Mouse (Mus musculus): Measurements from ENCODE around the gene Efna5. TPM values are rescaled to one million over a fixed set of nuclear protein-coding genes. Genes with fewer than 3 reads are reported as not detected.

Efna5 gene
- polyA plus RNA-seq, 1 experiment from 2014 or later = 17.3 TPM

DNA sequence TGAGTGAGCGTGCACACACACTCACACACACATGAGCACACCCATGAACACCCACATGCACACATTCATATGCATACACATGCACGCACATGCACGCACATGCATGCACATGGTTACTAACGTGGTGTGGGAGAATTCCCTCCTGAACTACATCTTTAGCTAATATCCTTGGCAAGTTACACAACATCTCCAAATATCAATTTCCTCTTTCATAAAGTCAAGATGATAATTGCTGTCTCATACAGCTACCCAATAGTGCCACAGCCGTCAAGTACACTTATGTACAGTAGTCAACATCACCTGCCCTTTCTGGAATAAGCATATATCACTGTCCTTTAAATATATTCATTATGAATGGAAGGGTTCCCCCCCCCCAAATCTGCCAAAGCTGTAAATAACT, 61.2 kb downstream of the Efna5 start:
- H3K4me1 ChIP-seq (replicated peaks; ENCODE audit: insufficient read depth, low read length) = 0 out of 2 replicates have a peak, but pooled peaks cover 3% of the 10 kb centered on the region
- WGBS = 95% methylated on average over 5 of the region's 5 CpGs
- ATAC-seq (replicated peaks; ENCODE audit: low FRiP score, low read depth) = no peak
- no peak overlapping the region for H3K4me3 ChIP-seq (replicated peaks; ENCODE audit: low read depth, low read length)
- no peaks in the 10 kb centered on the region for H3K9me3 ChIP-seq (replicated peaks; ENCODE audit: low read length)
- H3K27ac ChIP-seq = no peak overlapping the region
- no peak for DNase-seq (ENCODE audit: low spot score)
- H3K27me3 ChIP-seq (ENCODE audit: insufficient read depth, low read length) = no peaks in the 10 kb centered on the region
- H3K36me3 ChIP-seq (ENCODE audit: insufficient read depth, low read length) = no peaks in the 10 kb centered on the region
- no peak overlapping the region for H3K9ac ChIP-seq (ENCODE audit: low read depth, low read length)
- TF ChIP-seq CTCF (IDR thresholded peaks at IDR 0.05; ENCODE audit: low read depth) = no peak
- H3K4me2 ChIP-seq (ENCODE audit: low read length) = no peak overlapping the region

DNA sequence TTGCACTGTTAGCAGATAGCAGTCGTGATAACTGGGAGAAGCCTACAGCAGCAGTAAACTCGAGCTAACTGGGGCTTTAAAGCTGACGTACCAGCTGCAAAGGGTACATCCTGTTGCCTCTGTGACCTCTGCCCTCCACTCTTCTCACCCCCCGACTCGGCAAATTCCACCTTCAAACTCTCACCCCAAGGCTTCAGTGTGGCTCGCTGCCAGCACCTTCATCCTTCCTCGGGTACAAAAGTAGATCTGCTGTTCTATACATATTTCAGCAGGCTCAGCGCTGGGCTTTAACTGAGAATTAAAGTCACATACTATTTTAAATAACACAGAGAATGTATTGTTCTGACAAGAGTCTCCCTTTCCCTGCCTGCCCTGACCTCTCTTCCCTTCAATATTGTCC, 62.3 kb downstream of the Efna5 start:
- DNase-seq (ENCODE audit: low spot score) (no peak), ATAC-seq (replicated peaks; ENCODE audit: low FRiP score, low read depth) (no peak)
- no peak for TF ChIP-seq CTCF (IDR thresholded peaks at IDR 0.05; ENCODE audit: low read depth)
- no peak overlapping the region for H3K4me2 ChIP-seq (ENCODE audit: low read length)
- H3K36me3 ChIP-seq (ENCODE audit: insufficient read depth, low read length) = no peaks in the 10 kb centered on the region
- no peaks in the 10 kb centered on the region for H3K27me3 ChIP-seq (ENCODE audit: insufficient read depth, low read length)
- 15% methylated on average over 8 of the region's 8 CpGs for WGBS
- H3K9ac ChIP-seq (ENCODE audit: low read depth, low read length) = no peak overlapping the region
- no peak overlapping the region for H3K27ac ChIP-seq
- no peak overlapping the region for H3K4me3 ChIP-seq (replicated peaks; ENCODE audit: low read depth, low read length)
- no peaks in the 10 kb centered on the region for H3K9me3 ChIP-seq (replicated peaks; ENCODE audit: low read length)
- 0 out of 2 replicates have a peak, but pooled peaks cover 3% of the 10 kb centered on the region for H3K4me1 ChIP-seq (replicated peaks; ENCODE audit: insufficient read depth, low read length)

DNA sequence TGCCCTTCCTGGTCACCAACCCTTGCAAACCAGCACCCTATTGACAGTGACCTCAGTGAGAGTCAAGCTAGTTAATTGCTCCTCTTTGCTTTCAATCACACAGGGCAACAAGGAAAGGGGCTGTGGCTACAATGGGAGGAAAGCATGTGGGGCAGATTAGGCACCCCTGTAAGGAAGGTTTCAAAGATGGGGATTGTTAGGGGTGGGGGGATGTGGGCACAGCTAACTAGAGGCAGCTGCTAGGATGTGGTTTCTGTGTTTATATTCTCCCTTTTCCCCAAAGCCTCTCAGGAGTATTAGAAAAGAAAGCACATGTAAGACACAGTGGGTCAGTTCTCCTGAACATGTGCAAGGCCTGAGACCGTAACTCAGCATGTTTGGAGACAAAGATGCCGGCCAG, 62.8 kb downstream of the Efna5 start:
- no peak for TF ChIP-seq CTCF (IDR thresholded peaks at IDR 0.05; ENCODE audit: low read depth)
- H3K9me3 ChIP-seq (replicated peaks; ENCODE audit: low read length) = no peaks in the 10 kb centered on the region
- no peaks in the 10 kb centered on the region for H3K27me3 ChIP-seq (ENCODE audit: insufficient read depth, low read length)
- H3K4me2 ChIP-seq (ENCODE audit: low read length) = no peak overlapping the region
- WGBS = 67% methylated on average over 2 of the region's 2 CpGs
- 0 out of 2 replicates have a peak, but pooled peaks cover 3% of the 10 kb centered on the region for H3K4me1 ChIP-seq (replicated peaks; ENCODE audit: insufficient read depth, low read length)
- H3K27ac ChIP-seq = no peak overlapping the region
- ATAC-seq (replicated peaks; ENCODE audit: low FRiP score, low read depth) = no peak
- DNase-seq (ENCODE audit: low spot score) = no peak
- no peak overlapping the region for H3K9ac ChIP-seq (ENCODE audit: low read depth, low read length)
- no peaks in the 10 kb centered on the region for H3K36me3 ChIP-seq (ENCODE audit: insufficient read depth, low read length)
- no peak overlapping the region for H3K4me3 ChIP-seq (replicated peaks; ENCODE audit: low read depth, low read length)

DNA sequence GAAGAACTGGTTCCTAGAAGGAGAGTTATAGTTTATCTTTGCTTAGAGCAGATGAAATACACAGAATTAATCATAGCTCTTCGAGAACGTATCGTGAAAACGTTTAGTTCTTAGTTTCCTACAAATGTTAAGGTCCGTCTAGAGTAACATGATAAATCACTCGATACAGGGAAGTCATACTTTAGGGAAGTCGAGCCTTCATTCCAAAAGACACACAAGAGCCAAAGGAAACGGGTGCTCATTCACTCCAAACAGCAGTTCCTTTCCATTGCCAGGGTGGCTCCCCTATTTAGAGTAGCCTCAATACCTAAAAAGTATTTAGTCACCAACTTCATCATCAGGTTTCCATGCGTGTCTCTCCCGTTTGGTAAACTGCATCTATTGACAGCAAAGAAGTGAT, 64.2 kb downstream of the Efna5 start:
- TF ChIP-seq CTCF (IDR thresholded peaks at IDR 0.05; ENCODE audit: low read depth) = no peak
- no peaks in the 10 kb centered on the region for H3K27me3 ChIP-seq (ENCODE audit: insufficient read depth, low read length)
- ATAC-seq (replicated peaks; ENCODE audit: low FRiP score, low read depth) (no peak), DNase-seq (ENCODE audit: low spot score) (peak; percentile 20)
- no peaks in the 10 kb centered on the region for H3K9me3 ChIP-seq (replicated peaks; ENCODE audit: low read length)
- H3K36me3 ChIP-seq (ENCODE audit: insufficient read depth, low read length) = no peaks in the 10 kb centered on the region
- H3K9ac ChIP-seq (ENCODE audit: low read depth, low read length) = no peak overlapping the region
- H3K4me1 ChIP-seq (replicated peaks; ENCODE audit: insufficient read depth, low read length) = 0 out of 2 replicates have a peak, but pooled peaks cover 3% of the 10 kb centered on the region
- WGBS = 50% methylated on average over 10 of the region's 10 CpGs
- H3K4me2 ChIP-seq (ENCODE audit: low read length) = no peak overlapping the region
- H3K4me3 ChIP-seq (replicated peaks; ENCODE audit: low read depth, low read length) = no peak overlapping the region
- no peak overlapping the region for H3K27ac ChIP-seq

DNA sequence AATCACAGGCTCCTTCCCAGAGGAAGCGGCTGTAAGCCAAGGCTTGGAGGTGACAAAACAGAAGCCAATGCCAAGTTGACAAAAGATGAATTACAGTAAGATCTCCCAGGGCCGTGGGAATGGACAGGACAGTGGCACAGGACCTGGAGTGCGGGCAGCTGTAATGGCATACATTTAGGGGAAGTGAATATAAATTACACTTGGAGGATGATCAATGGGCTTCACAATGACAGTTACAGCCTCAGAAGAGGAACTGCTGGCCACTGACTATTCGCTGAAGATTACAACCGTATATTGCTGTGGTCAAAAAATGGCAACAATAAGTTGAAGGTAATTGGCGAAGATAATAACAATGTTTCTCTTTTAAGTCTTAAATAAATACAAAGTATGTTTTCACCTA, 67.7 kb downstream of the Efna5 start:
- Histone ChIP-seq H3K36me3 (ENCODE audit: insufficient read depth, low read length) (no peaks in the 10 kb centered on the region), H3K4me1 (replicated peaks; ENCODE audit: insufficient read depth, low read length) (no peaks in the 10 kb centered on the region), H3K9ac (ENCODE audit: low read depth, low read length) (no peak overlapping the region), H3K27me3 (ENCODE audit: insufficient read depth, low read length) (no peaks in the 10 kb centered on the region), H3K4me3 (replicated peaks; ENCODE audit: low read depth, low read length) (no peak overlapping the region), H3K27ac (no peak overlapping the region), H3K9me3 (replicated peaks; ENCODE audit: low read length) (no peaks in the 10 kb centered on the region), H3K4me2 (ENCODE audit: low read length) (no peak overlapping the region)
- ATAC-seq (replicated peaks; ENCODE audit: low FRiP score, low read depth) = no peak
- DNase-seq (ENCODE audit: low spot score) = no peak
- TF ChIP-seq CTCF (IDR thresholded peaks at IDR 0.05; ENCODE audit: low read depth) = no peak
- WGBS = 83% methylated on average over 6 of the region's 6 CpGs

DNA sequence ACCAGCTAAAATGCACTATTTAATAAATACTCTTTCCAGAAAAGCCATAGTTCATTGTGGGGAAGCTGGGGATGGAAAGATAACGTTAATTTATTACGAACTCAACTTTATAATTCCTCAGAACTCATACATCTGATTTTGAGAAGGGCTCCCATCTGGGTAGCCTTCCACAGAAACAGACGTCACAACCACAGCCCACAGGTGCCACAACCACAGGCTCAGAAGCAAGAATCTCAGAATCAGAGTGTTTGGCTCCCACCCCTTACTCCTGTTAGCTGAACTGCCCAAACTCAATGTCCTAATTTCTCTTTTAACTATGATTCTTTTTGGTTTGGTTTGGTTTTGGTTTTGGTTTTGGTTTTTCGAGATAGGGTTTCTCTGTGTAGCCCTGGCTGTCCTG, 73.2 kb downstream of the Efna5 start:
- no peak overlapping the region for H3K4me3 ChIP-seq (replicated peaks; ENCODE audit: low read depth, low read length)
- H3K27me3 ChIP-seq (ENCODE audit: insufficient read depth, low read length) = no peaks in the 10 kb centered on the region
- ATAC-seq (replicated peaks; ENCODE audit: low FRiP score, low read depth) (no peak), DNase-seq (ENCODE audit: low spot score) (no peak)
- no peak overlapping the region for H3K4me2 ChIP-seq (ENCODE audit: low read length)
- no peak overlapping the region for H3K9ac ChIP-seq (ENCODE audit: low read depth, low read length)
- H3K27ac ChIP-seq = no peak overlapping the region
- WGBS = 94% methylated on average over 4 of the region's 4 CpGs
- TF ChIP-seq CTCF (IDR thresholded peaks at IDR 0.05; ENCODE audit: low read depth) = no peak
- H3K4me1 ChIP-seq (replicated peaks; ENCODE audit: insufficient read depth, low read length) = no peaks in the 10 kb centered on the region
- no peaks in the 10 kb centered on the region for H3K9me3 ChIP-seq (replicated peaks; ENCODE audit: low read length)
- no peaks in the 10 kb centered on the region for H3K36me3 ChIP-seq (ENCODE audit: insufficient read depth, low read length)

DNA sequence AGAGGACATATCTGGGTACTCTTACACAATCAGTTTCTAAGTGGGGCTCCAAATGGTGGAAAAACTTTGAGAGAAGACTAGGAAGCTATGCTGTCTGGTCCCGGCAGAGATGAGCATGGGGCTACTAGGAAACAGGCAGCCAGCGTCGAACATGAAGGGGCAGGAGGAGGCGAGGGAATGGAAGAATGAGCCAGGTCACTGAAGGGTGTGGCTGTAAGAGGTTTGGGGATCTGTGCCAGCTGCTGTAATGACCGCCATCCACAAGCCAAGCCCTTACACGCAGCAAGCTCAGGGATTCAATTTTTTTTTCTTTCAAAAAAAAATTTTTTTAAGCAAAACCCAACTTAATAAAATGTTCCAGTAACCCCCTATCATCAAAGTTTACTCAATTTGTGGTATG, 74.5 kb downstream of the Efna5 start:
- Histone ChIP-seq H3K9me3 (replicated peaks; ENCODE audit: low read length) (no peaks in the 10 kb centered on the region), H3K4me3 (replicated peaks; ENCODE audit: low read depth, low read length) (no peak overlapping the region), H3K27ac (no peak overlapping the region), H3K4me1 (replicated peaks; ENCODE audit: insufficient read depth, low read length) (no peaks in the 10 kb centered on the region), H3K27me3 (ENCODE audit: insufficient read depth, low read length) (no peaks in the 10 kb centered on the region), H3K4me2 (ENCODE audit: low read length) (no peak overlapping the region), H3K9ac (ENCODE audit: low read depth, low read length) (no peak overlapping the region), H3K36me3 (ENCODE audit: insufficient read depth, low read length) (no peaks in the 10 kb centered on the region)
- DNase-seq (ENCODE audit: low spot score) (no peak), ATAC-seq (replicated peaks; ENCODE audit: low FRiP score, low read depth) (no peak)
- no peak for TF ChIP-seq CTCF (IDR thresholded peaks at IDR 0.05; ENCODE audit: low read depth)
- 71% methylated on average over 6 of the region's 6 CpGs for WGBS

All from kidney, postnatal 0 days (tissue).